Mouse (Mus musculus) E14TG2a.4 (cell line): ENCODE results near the gene Gdf11.

Experiments
- H3K27me3 ChIP-seq: 2 replicates; pipeline ENCODE4 v1.6.1; 2014; ENCODE audit warnings: low read length, control low read depth; ENCODE audit not compliant: insufficient read depth
- H3K36me3 ChIP-seq: 2 replicates; pipeline ENCODE4 v1.6.1; 2014; ENCODE audit warnings: low read length, control low read depth; ENCODE audit not compliant: insufficient read depth
- H3K4me1 ChIP-seq: replicated peaks from 2 replicates; pipeline ENCODE4 v1.6.1; 2014; ENCODE audit warnings: low read depth, low read length, control low read depth
- H3K4me3 ChIP-seq: replicated peaks from 2 replicates; pipeline ENCODE4 v1.5.1; 2014; ENCODE audit warnings: mild to moderate bottlenecking, low read length
- H3K9me3 ChIP-seq: 2 replicates; pipeline ENCODE4 v1.6.1; 2014; ENCODE audit warnings: low read length, control low read depth
- CTCF ChIP-seq: conservative IDR thresholded peaks from 2 replicates; pipeline ENCODE4 v1.5.1; 2014; ENCODE audit warnings: low read length
- NANOG ChIP-seq: IDR thresholded peaks from 2 replicates; pipeline ENCODE4 v1.6.1; 2014; ENCODE audit warnings: borderline replicate concordance, low read length, mixed read lengths
- POU5F1 ChIP-seq: IDR thresholded peaks from 2 replicates; pipeline ENCODE4 v1.6.1; 2014; ENCODE audit warnings: low read length, borderline replicate concordance

Gdf11 gene

DNA sequence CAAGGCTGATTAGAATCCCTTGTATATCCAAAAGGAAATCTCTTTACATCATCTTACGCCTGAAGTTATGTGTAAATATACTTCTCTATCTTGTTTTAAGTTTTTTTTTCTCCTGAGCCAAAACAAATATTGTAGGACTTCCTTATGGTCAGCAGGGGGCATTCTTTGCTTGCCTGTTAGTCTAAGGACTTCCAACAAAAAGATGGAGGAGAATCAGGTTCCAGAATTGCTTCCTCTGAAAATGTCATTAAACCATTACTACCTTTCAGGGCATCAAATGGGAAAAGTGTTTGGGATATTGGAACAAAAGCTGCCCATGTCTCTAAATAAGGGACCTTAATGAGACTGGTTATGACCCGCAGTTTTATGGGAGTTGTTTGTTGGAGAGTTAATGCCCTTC lies 46.0 kb downstream of the Gdf11 start:
- Histone ChIP-seq H3K4me3 (no peak overlapping the region), H3K9me3 (no peaks in the 10 kb centered on the region), H3K27me3 (no peaks in the 10 kb centered on the region), H3K4me1 (peaks cover 38% of the 10 kb centered on the region), H3K36me3 (peaks cover 97% of the 10 kb centered on the region)
- peak; percentile 67 for TF ChIP-seq CTCF
- TF ChIP-seq POU5F1: no peak

DNA sequence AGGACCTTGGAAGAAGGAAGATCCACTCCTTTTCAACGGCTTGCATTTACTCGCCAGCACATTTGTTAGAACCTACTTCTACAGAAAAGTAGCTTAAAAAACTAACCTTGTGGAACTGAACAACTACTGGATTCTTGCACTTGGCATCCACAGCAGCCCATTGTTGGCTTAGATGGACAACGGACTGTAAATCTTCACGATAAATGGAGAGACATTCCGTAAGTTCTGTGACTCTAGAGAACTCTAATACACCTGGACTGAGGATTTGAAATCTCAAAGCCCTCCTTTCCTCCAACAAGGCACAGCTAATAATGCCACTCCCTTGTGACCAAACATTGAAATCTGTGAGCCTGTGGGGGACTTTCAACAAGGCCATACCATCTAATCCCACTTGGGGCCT lies 48.3 kb downstream of the Gdf11 start:
- peaks cover 96% of the 10 kb centered on the region for H3K36me3 ChIP-seq
- no peak for TF ChIP-seq CTCF
- no peak for TF ChIP-seq NANOG
- TF ChIP-seq POU5F1: no peak
- peaks cover 49% of the 10 kb centered on the region for H3K4me1 ChIP-seq
- H3K9me3 ChIP-seq: no peaks in the 10 kb centered on the region
- no peak overlapping the region for H3K4me3 ChIP-seq
- H3K27me3 ChIP-seq: no peaks in the 10 kb centered on the region

DNA sequence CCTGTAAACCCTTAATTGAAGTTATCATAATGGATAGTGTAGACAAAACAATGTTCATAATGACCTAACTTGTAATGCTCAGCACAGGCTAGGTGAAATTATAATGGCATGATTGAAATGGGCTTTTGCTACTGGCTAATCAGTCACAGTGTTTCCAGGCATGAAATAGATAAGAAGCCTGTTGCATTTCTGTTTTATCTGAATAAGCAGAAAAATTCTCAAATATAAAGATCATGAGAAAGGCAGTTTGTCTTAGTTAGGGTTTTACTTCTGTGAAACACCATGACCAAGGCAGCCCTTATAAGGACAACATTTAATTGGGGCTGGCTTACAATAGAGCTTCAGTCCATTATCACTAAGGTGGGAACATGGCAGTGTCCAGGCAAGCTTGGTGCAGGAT lies 50.9 kb downstream of the Gdf11 start:
- Histone ChIP-seq H3K36me3 (peaks cover 92% of the 10 kb centered on the region), H3K27me3 (no peaks in the 10 kb centered on the region), H3K4me3 (no peak overlapping the region), H3K4me1 (peaks cover 45% of the 10 kb centered on the region), H3K9me3 (no peaks in the 10 kb centered on the region)
- no peak for TF ChIP-seq POU5F1
- TF ChIP-seq NANOG: no peak
- TF ChIP-seq CTCF: no peak

DNA sequence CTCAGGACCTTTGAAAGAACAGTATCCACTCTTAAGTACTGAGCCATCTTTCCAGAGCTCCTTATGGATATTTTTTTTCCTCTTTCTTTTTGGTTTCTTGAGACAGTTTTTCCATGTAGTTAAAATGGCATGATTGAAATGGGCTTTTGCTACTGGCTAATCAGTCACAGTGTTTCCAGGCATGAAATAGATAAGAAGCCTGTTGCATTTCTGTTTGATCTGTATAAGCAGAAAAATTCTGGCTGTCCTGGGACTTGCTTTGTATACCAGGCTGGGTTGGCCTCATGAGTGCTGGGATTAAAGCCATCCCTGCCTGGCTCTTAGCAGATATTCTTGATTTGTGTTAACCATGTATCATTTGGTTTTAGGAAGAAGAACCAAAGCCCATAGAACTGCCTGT lies 52.1 kb downstream of the Gdf11 start:
- H3K4me1 ChIP-seq: peaks cover 37% of the 10 kb centered on the region
- H3K27me3 ChIP-seq: no peaks in the 10 kb centered on the region
- H3K36me3 ChIP-seq: peaks cover 92% of the 10 kb centered on the region
- H3K4me3 ChIP-seq: no peak overlapping the region
- H3K9me3 ChIP-seq: no peaks in the 10 kb centered on the region
- no peak for TF ChIP-seq CTCF
- no peak for TF ChIP-seq POU5F1
- TF ChIP-seq NANOG: no peak

DNA sequence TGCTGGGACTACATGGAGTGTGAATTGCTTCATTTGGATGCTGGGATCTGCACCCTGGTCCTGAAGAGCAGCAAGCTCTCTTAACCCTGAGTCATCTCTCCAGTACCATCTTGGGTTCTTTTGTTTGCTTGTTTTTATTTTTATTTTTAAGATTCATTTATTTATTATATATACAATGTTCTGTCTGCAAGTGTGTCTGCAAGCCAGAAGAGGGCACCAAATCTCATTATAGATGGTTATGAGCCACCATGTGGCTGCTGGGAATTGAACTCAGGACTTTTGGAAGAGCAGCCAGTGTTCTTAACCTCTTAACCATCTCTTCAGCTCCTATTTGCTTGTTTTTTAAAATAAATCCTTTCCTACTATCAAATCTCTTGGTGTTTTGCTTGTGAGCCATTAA lies 54.1 kb downstream of the Gdf11 start:
- peaks cover 93% of the 10 kb centered on the region for H3K36me3 ChIP-seq
- H3K27me3 ChIP-seq: no peaks in the 10 kb centered on the region
- H3K4me3 ChIP-seq: no peak overlapping the region
- H3K9me3 ChIP-seq: no peaks in the 10 kb centered on the region
- peaks cover 30% of the 10 kb centered on the region for H3K4me1 ChIP-seq
- TF ChIP-seq NANOG (no peak), CTCF (peak; percentile 25; the same call in 1 of the 2 replicates), POU5F1 (no peak)
